Mouse (Mus musculus): Measurements from ENCODE around the gene Fgfr2. TPM values are rescaled to one million over a fixed set of nuclear protein-coding genes. Genes with fewer than 3 reads are reported as not detected.

Fgfr2 gene
- total RNA-seq, 2 experiments from 2014 or later = 43.7 to 44.3 TPM

DNA sequence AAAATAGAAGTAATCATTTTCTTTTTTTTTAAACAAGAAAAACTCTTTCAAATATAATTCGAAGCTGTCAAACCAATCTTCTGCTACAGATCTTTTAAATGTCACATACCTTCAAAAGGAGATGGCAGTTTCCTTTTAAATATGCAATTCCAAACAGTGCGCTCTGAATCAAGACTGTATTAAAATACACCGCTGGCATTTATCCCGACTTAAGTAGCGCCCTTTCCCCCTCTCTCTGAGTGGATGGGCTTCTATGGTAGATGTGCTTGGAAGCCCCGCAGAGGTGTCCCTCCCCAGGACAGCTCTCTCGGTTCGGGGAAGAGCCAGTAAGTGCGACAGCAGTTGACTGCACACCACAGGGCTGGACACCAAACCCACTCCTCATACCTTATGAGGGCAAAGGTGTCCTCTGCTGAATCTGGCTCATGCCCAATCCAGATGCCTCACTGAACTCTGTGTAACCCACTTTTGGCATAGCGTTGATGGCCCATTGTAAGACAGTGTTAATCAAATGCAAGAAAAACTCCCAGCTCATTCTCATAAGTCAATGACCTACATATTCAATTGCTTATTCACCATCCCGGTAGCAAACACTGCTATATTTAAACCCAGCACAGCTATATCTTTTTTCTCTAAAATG lies 33.4 kb downstream of the Fgfr2 start:
- DNase-seq (ENCODE audit: extremely low spot score in 1 of 2, low spot score in 1 of 2) = no peak

DNA sequence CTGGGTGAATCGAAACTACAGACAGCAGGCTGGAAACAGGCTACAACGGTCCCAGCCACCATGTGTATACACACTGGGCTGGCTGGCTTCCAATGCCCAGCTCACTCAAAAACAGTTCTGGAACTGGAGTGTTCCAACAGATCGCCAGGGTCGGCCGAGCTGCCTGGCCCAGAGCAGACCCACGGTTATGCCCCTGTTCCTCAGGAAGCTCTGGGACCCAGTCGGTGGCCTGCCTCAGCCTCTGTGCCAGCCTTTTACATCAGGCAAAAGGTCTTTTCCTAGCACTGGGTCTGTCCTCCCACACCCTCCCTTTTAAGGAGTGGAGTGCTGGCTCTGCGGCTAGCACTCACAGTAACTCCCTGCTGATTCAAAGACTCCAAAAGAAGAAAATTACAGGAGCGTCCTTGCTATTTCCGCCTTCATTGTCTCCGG lies 34.3 kb downstream of the Fgfr2 start:
- DNase-seq (ENCODE audit: extremely low spot score in 1 of 2, low spot score in 1 of 2) = peak; percentile 25 to 52

DNA sequence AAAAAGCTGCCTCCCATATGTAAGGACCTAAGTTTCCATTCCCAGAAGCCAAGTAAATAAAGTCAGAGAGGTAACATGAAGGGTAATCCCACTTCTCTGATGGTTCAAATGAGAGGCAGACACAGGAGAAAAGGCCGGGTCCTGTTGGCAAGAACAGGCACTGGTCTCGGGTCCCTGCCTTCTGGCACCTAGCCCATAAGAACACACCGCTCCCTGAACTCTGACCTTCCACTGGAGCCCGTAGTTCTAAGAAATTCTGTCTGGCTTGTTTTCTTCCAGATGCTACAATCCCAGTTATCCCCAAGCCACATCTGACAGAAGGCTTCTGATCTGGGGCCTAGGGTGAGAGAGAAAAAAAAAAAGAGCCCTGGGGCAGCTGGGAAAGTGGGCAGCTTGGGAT lies 34.7 kb downstream of the Fgfr2 start:
- DNase-seq (ENCODE audit: extremely low spot score in 1 of 2, low spot score in 1 of 2) = no peak

DNA sequence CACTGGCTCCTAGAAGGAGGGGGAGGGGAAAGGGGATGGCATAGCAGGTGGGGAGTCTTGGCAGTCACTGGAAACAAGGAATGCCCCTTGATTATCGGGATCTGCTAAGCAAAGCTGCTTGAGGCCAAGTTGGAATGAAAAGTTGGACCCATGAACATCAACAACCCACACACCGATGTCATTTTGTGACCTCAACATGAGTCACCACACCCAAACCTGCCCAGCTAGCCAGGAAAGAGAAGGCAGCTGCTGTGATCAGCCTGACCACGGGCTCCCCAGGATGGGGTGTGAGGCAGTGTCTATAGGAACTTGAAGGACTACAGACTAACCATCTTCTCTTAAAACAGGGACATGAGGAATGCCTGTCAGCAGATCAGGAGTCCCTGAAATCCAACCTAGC lies 37.7 kb downstream of the Fgfr2 start:
- DNase-seq (ENCODE audit: extremely low spot score in 1 of 2, low spot score in 1 of 2) = no peak

DNA sequence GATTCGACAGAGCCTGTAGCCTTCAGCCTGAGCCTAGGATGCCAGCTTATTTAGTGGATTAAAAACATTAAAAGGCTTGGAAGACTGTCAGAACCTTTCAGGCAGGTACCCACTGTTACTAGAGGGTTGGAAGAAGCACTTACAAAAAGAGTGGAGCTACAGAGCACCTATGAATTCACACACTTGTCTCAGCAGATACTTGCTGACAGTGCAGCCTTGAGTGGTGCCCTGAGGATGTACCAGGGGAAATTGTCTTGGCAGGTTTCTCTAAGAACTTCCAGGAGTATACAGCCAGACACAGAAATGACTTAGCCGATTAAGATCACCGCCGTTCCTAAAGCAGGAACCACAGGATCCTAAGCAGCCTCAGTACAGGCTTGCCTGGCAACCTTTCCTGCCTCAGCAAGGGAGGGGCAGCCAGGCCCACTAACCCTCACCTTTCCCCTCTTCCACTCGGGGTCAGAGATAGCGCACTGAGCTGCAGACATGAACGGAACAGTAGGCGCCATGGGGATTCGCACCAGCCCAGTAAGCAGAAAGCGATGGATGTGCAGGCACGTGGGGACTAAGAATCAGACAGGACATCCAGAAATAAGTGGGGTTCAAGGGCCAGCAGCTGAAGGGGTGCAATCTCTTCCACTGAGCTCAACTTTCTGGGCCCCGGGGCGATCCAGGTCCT lies 39.1 kb downstream of the Fgfr2 start:
- no peak for DNase-seq (ENCODE audit: extremely low spot score in 1 of 2, low spot score in 1 of 2)

DNA sequence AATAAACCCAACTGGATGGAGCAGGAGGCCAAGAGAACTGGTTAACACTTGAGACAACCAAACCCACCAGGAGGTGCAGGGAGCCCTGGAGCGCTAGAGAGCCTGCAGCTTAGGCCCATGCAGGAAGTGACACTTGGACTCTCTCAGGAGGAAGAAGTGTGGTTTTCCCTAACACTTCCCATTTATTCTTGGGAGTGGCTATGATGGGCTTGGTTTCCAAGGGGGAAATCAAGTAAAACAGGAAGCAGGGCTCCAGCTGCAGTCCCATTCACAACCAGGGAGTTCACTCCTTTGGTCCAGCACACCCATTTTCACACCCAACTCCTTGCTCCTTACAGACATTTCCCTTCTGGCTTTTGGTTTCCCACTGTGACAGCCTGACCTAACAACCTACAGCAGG lies 44.2 kb downstream of the Fgfr2 start:
- no peak for DNase-seq (ENCODE audit: extremely low spot score in 1 of 2, low spot score in 1 of 2)

DNA sequence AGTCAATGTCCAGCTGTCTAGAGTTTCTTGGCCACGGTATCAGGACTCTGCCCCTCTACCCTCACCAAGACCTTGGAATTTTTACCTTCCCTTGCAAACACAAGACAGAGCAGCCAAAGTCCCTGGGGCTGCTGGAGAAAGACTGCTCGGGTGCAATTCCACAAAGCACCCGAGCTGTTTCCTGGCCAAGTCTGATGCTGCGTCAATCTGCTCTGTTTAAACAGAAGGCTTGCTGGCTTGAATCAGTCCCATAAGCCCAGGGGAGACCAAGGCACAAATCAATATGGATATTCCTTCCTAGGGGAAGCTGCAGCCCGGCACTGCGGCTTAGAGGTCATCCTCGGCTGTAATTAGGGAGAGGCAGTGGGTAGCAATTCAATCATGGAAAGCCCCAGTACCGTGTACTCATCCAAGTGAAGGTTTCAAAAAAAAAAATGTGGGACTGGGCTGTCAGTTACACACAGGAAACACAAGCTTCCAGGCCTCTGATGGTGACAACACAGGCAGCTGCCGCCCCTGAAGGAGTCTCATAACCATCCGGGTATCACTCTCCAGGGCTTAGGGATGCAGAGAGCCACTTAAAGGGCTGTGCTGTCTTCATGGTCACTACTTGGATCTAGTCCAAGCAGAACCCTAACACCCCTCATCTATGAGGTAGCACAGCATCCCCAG lies 48.6 kb downstream of the Fgfr2 start:
- DNase-seq (ENCODE audit: extremely low spot score in 1 of 2, low spot score in 1 of 2) = no peak

DNA sequence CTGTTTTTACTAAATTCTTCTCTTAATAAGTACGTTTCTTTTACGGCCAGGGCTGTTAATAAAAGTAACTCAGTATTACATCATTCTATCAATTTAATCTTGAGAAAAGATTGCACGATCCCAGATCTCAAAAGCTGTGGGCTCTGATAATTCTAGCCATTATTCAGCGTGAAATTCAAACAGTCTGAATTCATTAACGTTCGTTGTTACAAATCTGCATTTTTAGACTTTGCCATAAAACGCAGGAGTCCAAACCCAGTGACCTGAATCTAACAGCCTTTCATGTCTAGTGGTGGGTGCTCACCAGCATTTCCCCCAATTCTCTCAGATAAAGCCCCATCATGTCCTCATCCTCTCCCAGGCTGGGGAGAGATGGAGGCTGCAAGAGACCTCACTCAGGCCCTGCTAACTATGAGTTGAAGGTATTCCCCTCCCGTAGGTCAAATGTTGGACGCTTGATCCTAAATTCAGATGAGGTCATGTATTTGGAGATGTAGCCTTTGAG lies 50.0 kb downstream of the Fgfr2 start:
- DNase-seq (ENCODE audit: extremely low spot score in 1 of 2, low spot score in 1 of 2) = no peak

DNA sequence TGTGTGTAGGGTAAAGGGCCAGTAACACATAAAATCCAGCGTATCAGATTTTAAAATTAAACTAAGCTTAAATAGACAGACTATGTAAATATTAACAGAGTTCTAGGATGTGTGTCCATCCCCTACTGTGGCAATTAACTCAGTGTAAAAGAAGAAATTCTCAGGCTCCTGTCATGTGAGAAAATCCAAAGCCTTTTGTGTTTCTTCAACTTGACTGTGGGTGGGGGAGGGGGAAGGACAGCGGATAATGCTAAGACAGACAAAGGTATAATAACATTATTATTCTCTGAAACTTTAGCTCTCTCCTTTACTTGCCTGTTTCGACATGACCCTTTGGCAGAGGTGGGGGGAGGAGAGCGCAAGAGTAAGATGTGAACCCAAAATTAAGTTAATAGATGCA lies 50.6 kb downstream of the Fgfr2 start:
- DNase-seq (ENCODE audit: extremely low spot score in 1 of 2, low spot score in 1 of 2) = no peak

DNA sequence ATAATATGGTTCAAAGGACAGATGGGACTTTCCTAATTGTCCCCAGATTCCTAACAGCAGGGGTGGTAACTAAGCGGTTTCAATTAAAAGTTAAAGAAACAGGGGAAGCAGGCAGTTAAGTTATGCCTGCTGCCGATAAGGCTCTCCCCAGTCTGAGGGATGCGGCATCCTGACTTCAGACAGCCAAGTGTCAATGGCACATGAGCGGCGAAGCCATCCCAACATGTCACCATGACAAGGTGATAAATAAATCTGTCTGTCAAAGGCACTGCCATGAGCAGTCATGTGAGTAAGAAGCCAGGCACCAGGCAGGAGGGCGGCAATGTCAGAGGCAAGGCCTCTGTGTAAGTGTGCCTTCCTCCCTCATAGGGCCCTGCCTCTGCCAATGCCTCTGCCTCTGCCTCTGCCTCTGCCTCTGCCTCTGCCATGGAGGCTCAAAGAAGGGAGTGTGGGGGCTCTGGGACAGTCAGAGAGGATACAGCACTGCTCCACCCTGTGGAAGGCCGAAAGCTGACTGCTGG lies 55.8 kb downstream of the Fgfr2 start:
- no peak for DNase-seq (ENCODE audit: extremely low spot score in 1 of 2, low spot score in 1 of 2)

DNA sequence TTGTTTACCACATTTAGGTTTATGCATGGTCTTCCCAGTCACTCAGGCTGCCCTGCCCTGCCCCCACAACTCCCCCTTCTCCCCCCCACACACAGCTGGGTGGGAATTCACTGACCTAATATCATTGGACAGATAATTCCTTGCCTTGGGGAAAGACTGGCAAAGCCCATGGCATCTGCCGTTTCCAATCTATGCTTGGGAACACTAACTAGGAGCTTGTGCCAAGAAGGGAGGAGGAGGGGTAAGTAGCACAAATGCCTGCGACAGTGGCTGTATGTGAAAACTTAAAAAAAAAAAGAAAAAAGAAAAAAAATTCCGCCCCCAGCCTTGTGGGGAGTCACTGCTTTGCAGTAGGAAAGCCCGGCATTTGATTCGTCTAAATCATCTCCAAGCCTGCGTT lies 56.4 kb downstream of the Fgfr2 start:
- peak in 1 of 2 experiments; percentile 37 for DNase-seq (ENCODE audit: extremely low spot score in 1 of 2, low spot score in 1 of 2)

DNA sequence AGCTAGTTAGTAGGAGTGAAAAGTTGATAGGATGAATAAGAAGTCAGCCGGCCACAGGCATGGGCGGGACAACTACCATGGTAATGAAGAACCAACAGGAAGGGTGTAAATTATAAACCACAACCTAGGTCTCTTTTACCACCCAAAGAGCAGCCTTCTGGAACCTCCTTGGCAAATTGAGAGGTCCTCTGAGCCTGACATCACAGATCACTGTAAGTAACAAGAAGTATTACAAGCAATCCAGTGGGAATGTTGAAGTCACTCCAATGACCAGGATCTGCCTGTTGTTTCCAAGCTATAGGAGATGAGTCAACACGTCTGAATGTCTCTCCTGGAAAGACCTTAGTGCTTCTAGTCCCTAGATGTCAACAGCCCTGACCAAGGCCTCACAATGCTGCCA lies 61.1 kb downstream of the Fgfr2 start:
- no peak for DNase-seq (ENCODE audit: extremely low spot score in 1 of 2, low spot score in 1 of 2)

DNA sequence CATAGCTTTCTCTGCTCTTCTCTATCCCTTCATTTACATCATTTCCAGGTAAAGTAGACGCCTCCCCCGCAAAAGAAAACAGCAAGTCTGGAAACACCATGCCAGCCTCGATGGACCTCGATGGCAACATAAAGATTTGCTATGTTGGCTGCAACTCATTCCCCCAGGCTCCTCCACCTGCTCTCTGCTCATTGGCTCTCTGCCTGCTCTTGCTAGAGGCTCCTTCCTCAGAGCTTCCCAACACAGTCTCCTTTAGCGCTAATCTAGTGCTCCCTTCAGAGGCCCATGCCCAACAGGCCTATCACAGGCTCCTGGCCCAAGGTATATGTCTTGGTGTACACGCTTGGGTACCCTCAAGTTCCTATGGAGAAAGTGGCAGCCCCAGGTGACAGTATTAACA lies 63.0 kb downstream of the Fgfr2 start:
- no peak for DNase-seq (ENCODE audit: extremely low spot score in 1 of 2, low spot score in 1 of 2)

DNA sequence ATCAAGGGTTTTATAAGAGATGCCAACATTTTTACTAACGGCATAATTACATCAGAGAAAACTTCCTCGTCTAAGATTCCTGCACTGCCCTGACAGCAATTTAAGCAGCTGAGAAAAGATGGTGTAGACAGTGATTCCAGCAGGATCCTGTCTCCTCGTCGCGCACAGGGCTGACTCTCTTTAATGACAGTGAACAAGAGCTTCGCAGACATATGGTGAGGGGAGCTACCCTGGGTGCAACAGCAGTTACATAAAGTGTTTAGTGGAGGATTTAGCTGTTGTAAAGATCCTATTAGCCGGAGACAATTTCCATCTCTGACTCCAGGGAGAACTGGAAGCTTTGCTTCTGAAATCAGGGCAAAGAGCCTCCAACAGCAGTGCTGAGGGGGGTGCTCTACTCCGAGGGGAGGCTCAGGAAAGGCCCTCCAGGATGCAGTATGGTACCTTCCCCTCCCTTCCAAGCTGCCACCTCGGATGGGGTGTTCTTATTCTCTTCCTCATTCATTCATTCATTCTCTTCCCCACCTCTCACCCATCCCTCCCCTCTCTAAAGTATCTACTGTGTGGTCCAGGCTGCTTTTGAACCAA lies 63.5 kb downstream of the Fgfr2 start:
- no peak for DNase-seq (ENCODE audit: extremely low spot score in 1 of 2, low spot score in 1 of 2)

DNA sequence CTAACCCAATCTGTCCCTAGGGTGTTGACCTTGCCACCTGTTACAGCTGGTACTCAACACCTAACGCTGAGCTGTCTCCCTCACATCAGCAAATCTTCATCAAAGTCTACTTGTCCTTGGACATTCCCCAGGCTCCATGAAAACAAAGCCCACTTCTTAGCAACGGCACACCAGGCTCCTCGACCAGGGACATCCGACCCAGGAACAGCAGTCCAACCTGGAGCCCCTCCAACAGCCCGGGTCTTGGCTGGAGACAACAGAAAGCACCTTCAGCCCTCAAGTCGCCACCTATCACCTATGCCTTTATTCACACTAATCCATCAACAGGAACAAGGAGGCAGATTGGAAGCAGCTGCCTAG lies 64.0 kb downstream of the Fgfr2 start:
- DNase-seq (ENCODE audit: extremely low spot score in 1 of 2, low spot score in 1 of 2) = no peak

DNA sequence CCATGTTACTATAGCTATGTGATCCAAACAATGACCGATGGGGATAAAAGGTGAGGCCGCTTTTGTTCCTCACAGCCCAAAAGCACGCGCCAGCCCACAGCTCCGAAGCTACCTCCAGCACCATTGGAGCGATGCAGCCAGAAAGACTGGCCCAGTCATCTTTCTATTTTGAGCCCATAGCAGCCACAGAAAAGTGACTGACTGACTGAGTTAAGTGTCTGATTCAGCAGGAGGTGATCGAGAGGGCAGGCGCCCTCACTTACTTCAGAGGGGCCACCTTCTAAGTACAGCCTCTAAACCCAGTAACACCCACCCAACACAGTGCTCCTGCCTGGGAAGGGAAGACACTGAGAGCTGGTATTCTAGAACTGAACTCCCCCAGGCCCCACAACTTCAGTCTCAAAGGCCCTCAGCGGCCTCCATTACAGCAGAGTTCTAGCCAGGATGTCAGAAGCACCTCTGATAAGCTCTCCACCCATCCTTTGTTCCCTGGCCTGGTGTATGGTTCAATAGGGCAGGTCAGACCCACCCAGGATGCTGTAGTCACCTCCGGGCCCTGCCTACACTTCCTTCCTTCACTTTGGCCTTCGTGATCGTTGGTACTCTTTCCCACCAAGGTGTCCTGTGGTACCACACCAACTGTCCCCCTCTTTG lies 64.5 kb downstream of the Fgfr2 start:
- no peak for DNase-seq (ENCODE audit: extremely low spot score in 1 of 2, low spot score in 1 of 2)

DNA sequence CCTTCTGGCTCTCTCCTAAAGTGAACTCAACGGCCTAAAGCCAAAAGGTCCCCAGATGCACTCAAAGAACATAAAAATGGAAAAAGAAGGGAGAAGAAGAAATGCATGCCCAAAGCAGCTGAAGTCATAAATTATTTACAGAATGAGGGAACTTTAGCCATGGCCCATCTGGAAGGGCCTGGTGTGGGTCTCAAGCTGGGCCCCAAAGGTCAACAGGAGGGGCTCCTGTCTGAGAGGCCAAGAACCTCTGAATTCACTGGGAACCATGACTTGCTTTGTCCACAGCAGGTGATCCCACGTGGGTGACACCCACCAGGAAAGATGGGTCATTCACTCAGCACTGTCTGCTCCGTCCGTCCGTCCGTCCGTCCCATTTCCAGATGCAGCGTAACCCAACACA lies 66.2 kb downstream of the Fgfr2 start:
- no peak for DNase-seq (ENCODE audit: extremely low spot score in 1 of 2, low spot score in 1 of 2)

DNA sequence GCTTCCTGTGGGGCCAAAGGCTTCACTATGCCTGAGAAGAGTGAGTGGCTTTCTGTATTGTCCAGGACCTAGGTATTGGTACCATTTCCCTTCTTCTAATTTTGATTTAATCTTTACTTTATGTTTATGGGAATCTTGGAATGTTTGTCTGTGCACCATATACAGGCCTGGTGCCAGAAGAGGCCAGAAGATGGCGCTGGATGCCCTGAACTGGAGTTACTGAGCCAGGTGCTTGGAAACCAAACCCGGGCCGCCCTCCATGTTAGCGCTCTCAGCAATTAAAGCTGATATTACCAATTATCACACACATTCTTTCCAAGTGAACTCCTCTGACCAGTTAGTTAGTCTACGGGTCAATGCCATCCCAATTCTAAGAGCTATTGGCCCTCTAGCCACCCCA lies 68.7 kb downstream of the Fgfr2 start:
- DNase-seq (ENCODE audit: extremely low spot score in 1 of 2, low spot score in 1 of 2) = no peak

DNA sequence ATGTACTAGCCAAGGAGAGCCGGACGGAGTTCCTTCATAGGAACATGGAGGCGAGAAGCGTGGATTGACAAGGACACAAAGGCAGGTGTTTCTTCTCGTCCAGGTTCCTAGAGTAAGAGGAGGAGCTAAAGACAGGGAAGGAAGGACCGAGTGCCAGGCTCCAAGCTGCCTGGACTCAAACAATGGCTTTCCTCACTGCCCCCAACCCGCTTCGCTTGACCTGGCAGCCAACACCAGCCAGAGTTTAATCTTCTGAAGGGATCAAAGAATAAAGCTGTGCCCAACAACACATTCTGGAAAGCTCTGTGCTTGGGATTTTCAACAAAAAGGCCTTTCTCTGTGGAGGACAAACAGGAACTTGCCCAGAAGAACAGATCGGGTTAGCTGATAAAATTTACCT lies 69.4 kb downstream of the Fgfr2 start:
- no peak for DNase-seq (ENCODE audit: extremely low spot score in 1 of 2, low spot score in 1 of 2)

DNA sequence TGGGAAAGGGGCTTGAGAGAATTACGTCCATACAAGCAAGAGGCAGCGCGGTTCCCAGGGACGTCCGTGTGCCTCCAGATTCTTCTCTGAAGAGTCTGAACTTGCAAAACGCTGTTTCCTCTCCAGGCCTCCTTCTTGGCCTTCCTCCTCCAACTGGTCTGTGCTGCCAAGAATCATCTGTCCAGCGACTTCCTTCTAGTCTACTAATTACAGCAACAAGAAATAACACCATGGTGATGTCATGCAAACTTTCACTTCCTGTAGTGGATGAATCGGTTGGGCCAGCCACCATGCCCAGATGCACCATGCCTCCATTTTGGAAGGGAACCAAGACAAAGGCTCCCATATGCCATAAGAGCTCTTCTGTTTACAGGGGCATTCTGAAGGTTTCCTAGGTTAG lies 70.3 kb downstream of the Fgfr2 start:
- no peak for DNase-seq (ENCODE audit: extremely low spot score in 1 of 2, low spot score in 1 of 2)

DNA sequence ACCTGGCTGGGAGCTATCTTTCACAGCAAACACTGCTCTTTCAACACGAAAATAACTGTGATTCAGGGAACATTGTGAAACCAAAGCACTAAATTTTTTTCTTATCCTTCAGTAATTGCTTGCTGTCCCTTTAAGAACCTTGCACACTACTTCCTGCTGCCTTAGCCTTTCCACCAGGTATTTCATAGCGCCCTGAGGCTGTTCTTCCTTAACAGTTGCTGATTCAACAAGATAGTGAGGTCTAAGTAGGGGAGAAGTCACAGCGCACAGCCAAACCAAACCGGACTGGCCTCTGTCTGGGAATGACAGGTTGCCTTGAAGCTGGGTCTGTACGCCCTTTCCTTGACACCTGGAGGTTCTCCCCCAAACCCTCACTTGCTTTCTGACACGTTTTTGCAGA lies 72.5 kb downstream of the Fgfr2 start:
- DNase-seq (ENCODE audit: extremely low spot score in 1 of 2, low spot score in 1 of 2) = no peak
